Mouse (Mus musculus): ENCODE data around the gene Gm20388. TPM values are rescaled to one million over a fixed set of nuclear protein-coding genes. Genes with fewer than 3 reads are reported as not detected.
A peak's percentile ranks its signal among the peaks of the same experiment; 100 is the strongest.

Gm20388 gene
- polyA plus RNA-seq, 1 experiment from 2014 or later, result 5.3 TPM

- no peaks in the 10 kb centered on the region for H3K27me3 ChIP-seq (replicated peaks; ENCODE audit: control insufficient read depth, insufficient read depth, low read length)
- peak overlapping the region; percentile 57; the same call in 1 of the 2 replicates for H3K4me2 ChIP-seq
- 66% methylated on average over 12 of the region's 12 CpGs for WGBS
- H3K4me3 ChIP-seq (ENCODE audit: low read depth, low read length), result no peak overlapping the region
- peaks cover 42% of the 10 kb centered on the region for H3K4me1 ChIP-seq (replicated peaks; ENCODE audit: control insufficient read depth, insufficient read depth, low read length)
- peak overlapping the region; percentile 67; the same call in 1 of the 2 replicates for H3K9ac ChIP-seq (ENCODE audit: low read depth, low read length)
- DNase-seq (ENCODE audit: low spot score) (no peak), ATAC-seq (replicated peaks; ENCODE audit: low FRiP score) (no peak)
- peak overlapping the region; percentile 98 for H3K27ac ChIP-seq (ENCODE audit: low read depth, low read length)
- H3K9me3 ChIP-seq (ENCODE audit: control insufficient read depth, low read length), result no peaks in the 10 kb centered on the region
- H3K36me3 ChIP-seq (ENCODE audit: control insufficient read depth, insufficient read depth, low read length), result peaks cover 6% of the 10 kb centered on the region; the same call in 1 of the 2 replicates
Observed at GRCm38 (mm10) chr8:121896476-121897145, 1986.0 kb downstream of the Gm20388 start.

- Histone ChIP-seq H3K9me3 (ENCODE audit: control insufficient read depth, low read length) (no peaks in the 10 kb centered on the region), H3K4me1 (replicated peaks; ENCODE audit: control insufficient read depth, insufficient read depth, low read length) (peaks cover 48% of the 10 kb centered on the region), H3K4me2 (peak overlapping the region; percentile 57), H3K27ac (ENCODE audit: low read depth, low read length) (peak overlapping the region; percentile 98), H3K36me3 (ENCODE audit: control insufficient read depth, insufficient read depth, low read length) (peaks cover 6% of the 10 kb centered on the region; the same call in 1 of the 2 replicates), H3K27me3 (replicated peaks; ENCODE audit: control insufficient read depth, insufficient read depth, low read length) (no peaks in the 10 kb centered on the region), H3K4me3 (ENCODE audit: low read depth, low read length) (no peak overlapping the region), H3K9ac (ENCODE audit: low read depth, low read length) (peak overlapping the region; percentile 67)
- 70% methylated on average over 9 of the region's 9 CpGs for WGBS
- DNase-seq (ENCODE audit: low spot score) (no peak), ATAC-seq (replicated peaks; ENCODE audit: low FRiP score) (no peak)
Observed at GRCm38 (mm10) chr8:121897205-121897604, 1986.6 kb downstream of the Gm20388 start.

- DNase-seq (ENCODE audit: low spot score) (no peak), ATAC-seq (replicated peaks; ENCODE audit: low FRiP score) (peak; percentile 13)
- 40% methylated on average over 7 of the region's 7 CpGs for WGBS
- Histone ChIP-seq H3K9me3 (ENCODE audit: control insufficient read depth, low read length) (no peaks in the 10 kb centered on the region), H3K27me3 (replicated peaks; ENCODE audit: control insufficient read depth, insufficient read depth, low read length) (no peaks in the 10 kb centered on the region), H3K9ac (ENCODE audit: low read depth, low read length) (peak overlapping the region; percentile 67), H3K36me3 (ENCODE audit: control insufficient read depth, insufficient read depth, low read length) (peaks cover 6% of the 10 kb centered on the region; the same call in 1 of the 2 replicates), H3K4me3 (ENCODE audit: low read depth, low read length) (peak overlapping the region; percentile 18), H3K27ac (ENCODE audit: low read depth, low read length) (peak overlapping the region; percentile 98), H3K4me2 (peak overlapping the region; percentile 57), H3K4me1 (replicated peaks; ENCODE audit: control insufficient read depth, insufficient read depth, low read length) (peaks cover 53% of the 10 kb centered on the region)
Observed at GRCm38 (mm10) chr8:121897871-121898381, 1987.3 kb downstream of the Gm20388 start.

GRCm38 (mm10) chr8:121898401-121898931 is 1987.8 kb downstream of the Gm20388 start:
- H3K27ac ChIP-seq (ENCODE audit: low read depth, low read length), result peak overlapping the region; percentile 98
- H3K9me3 ChIP-seq (ENCODE audit: control insufficient read depth, low read length), result no peaks in the 10 kb centered on the region
- DNase-seq (ENCODE audit: low spot score) (peak; percentile 72), ATAC-seq (replicated peaks; ENCODE audit: low FRiP score) (peak; percentile 91)
- H3K27me3 ChIP-seq (replicated peaks; ENCODE audit: control insufficient read depth, insufficient read depth, low read length), result no peaks in the 10 kb centered on the region
- peak overlapping the region; percentile 67 for H3K9ac ChIP-seq (ENCODE audit: low read depth, low read length)
- peak overlapping the region; percentile 57 for H3K4me2 ChIP-seq
- 2% methylated on average over 4 of the region's 4 CpGs for WGBS
- peak overlapping the region; percentile 22 for H3K4me3 ChIP-seq (ENCODE audit: low read depth, low read length)
- peaks cover 59% of the 10 kb centered on the region for H3K4me1 ChIP-seq (replicated peaks; ENCODE audit: control insufficient read depth, insufficient read depth, low read length)
- peaks cover 6% of the 10 kb centered on the region; the same call in 1 of the 2 replicates for H3K36me3 ChIP-seq (ENCODE audit: control insufficient read depth, insufficient read depth, low read length)

GRCm38 (mm10) chr8:121899180-121900044 is 1988.8 kb downstream of the Gm20388 start:
- Histone ChIP-seq H3K4me1 (replicated peaks; ENCODE audit: control insufficient read depth, insufficient read depth, low read length) (peaks cover 65% of the 10 kb centered on the region), H3K27me3 (replicated peaks; ENCODE audit: control insufficient read depth, insufficient read depth, low read length) (no peaks in the 10 kb centered on the region), H3K27ac (ENCODE audit: low read depth, low read length) (peak overlapping the region; percentile 98), H3K4me3 (ENCODE audit: low read depth, low read length) (peak overlapping the region; percentile 23), H3K36me3 (ENCODE audit: control insufficient read depth, insufficient read depth, low read length) (peaks cover 6% of the 10 kb centered on the region; the same call in 1 of the 2 replicates), H3K9ac (ENCODE audit: low read depth, low read length) (peak overlapping the region; percentile 67), H3K9me3 (ENCODE audit: control insufficient read depth, low read length) (no peaks in the 10 kb centered on the region), H3K4me2 (peak overlapping the region; percentile 57)
- peak; percentile 81 for ATAC-seq (replicated peaks; ENCODE audit: low FRiP score)
- 54% methylated on average over 18 of the region's 18 CpGs for WGBS
- peak; percentile 47 for DNase-seq (ENCODE audit: low spot score)

- no peaks in the 10 kb centered on the region for H3K36me3 ChIP-seq (ENCODE audit: control insufficient read depth, insufficient read depth, low read length)
- no peaks in the 10 kb centered on the region for H3K27me3 ChIP-seq (replicated peaks; ENCODE audit: control insufficient read depth, insufficient read depth, low read length)
- H3K9me3 ChIP-seq (ENCODE audit: control insufficient read depth, low read length), result no peaks in the 10 kb centered on the region
- ATAC-seq (replicated peaks; ENCODE audit: low FRiP score) (no peak), DNase-seq (ENCODE audit: low spot score) (no peak)
- peaks cover 81% of the 10 kb centered on the region for H3K4me1 ChIP-seq (replicated peaks; ENCODE audit: control insufficient read depth, insufficient read depth, low read length)
- no peak overlapping the region for H3K4me2 ChIP-seq
- 0 out of 2 replicates have a peak overlapping the region, but pooled peaks have one; percentile 14 for H3K9ac ChIP-seq (ENCODE audit: low read depth, low read length)
- no peak overlapping the region for H3K4me3 ChIP-seq (ENCODE audit: low read depth, low read length)
- WGBS, result 70% methylated on average over 8 of the region's 8 CpGs
- no peak overlapping the region for H3K27ac ChIP-seq (ENCODE audit: low read depth, low read length)
Observed at GRCm38 (mm10) chr8:121901498-121902236, 1991.0 kb downstream of the Gm20388 start.

- no peak overlapping the region for H3K9ac ChIP-seq (ENCODE audit: low read depth, low read length)
- 51% methylated on average over 6 of the region's 6 CpGs for WGBS
- DNase-seq (ENCODE audit: low spot score) (no peak), ATAC-seq (replicated peaks; ENCODE audit: low FRiP score) (no peak)
- 0 out of 2 replicates have a peak overlapping the region, but pooled peaks have one; percentile 80 for H3K4me3 ChIP-seq (ENCODE audit: low read depth, low read length)
- H3K4me1 ChIP-seq (replicated peaks; ENCODE audit: control insufficient read depth, insufficient read depth, low read length), result peaks cover 67% of the 10 kb centered on the region
- H3K36me3 ChIP-seq (ENCODE audit: control insufficient read depth, insufficient read depth, low read length), result no peaks in the 10 kb centered on the region
- no peaks in the 10 kb centered on the region for H3K9me3 ChIP-seq (ENCODE audit: control insufficient read depth, low read length)
- H3K27ac ChIP-seq (ENCODE audit: low read depth, low read length), result no peak overlapping the region
- no peaks in the 10 kb centered on the region for H3K27me3 ChIP-seq (replicated peaks; ENCODE audit: control insufficient read depth, insufficient read depth, low read length)
- H3K4me2 ChIP-seq, result peak overlapping the region; percentile 81
Observed at GRCm38 (mm10) chr8:121903977-121904376, 1993.3 kb downstream of the Gm20388 start.

GRCm38 (mm10) chr8:121904999-121905398 is 1994.4 kb downstream of the Gm20388 start:
- no peak for ATAC-seq (replicated peaks; ENCODE audit: low FRiP score)
- H3K27me3 ChIP-seq (replicated peaks; ENCODE audit: control insufficient read depth, insufficient read depth, low read length), result no peaks in the 10 kb centered on the region
- no peaks in the 10 kb centered on the region for H3K9me3 ChIP-seq (ENCODE audit: control insufficient read depth, low read length)
- WGBS, result 81% methylated on average over 9 of the region's 9 CpGs
- H3K27ac ChIP-seq (ENCODE audit: low read depth, low read length), result no peak overlapping the region
- peak overlapping the region; percentile 80 for H3K4me3 ChIP-seq (ENCODE audit: low read depth, low read length)
- DNase-seq (ENCODE audit: low spot score), result no peak
- peak overlapping the region; percentile 81 for H3K4me2 ChIP-seq
- peak overlapping the region; percentile 68 for H3K9ac ChIP-seq (ENCODE audit: low read depth, low read length)
- no peaks in the 10 kb centered on the region for H3K36me3 ChIP-seq (ENCODE audit: control insufficient read depth, insufficient read depth, low read length)
- H3K4me1 ChIP-seq (replicated peaks; ENCODE audit: control insufficient read depth, insufficient read depth, low read length), result peaks cover 65% of the 10 kb centered on the region
